Mouse (Mus musculus) neural tube, embryonic 13.5 days (tissue): ENCODE results near the gene Emx1. TPM values are rescaled to one million over a fixed set of nuclear protein-coding genes. Genes with fewer than 3 reads are reported as not detected.
A peak's percentile ranks its signal among the peaks of the same experiment; 100 is the strongest.
"Not testable (repeated sequence)": the region's sequence is repeated elsewhere in the genome, so short reads cannot be mapped to it uniquely, and the experiment has no call there.

Experiments
- ATAC-seq: fragments of 200-750 bp; cut with Nextera tagmentation; 2 replicates; pipeline ENCODE4 v1.8.0; 2017; ENCODE audit warnings: low read depth, mild to moderate bottlenecking, moderate TSS enrichment, moderate library complexity
- H3K27ac ChIP-seq: fragments of 300-500 bp; sonication (generic); replicated peaks from 2 replicates; pipeline ENCODE4 v1.5.1; 2015; ENCODE audit warnings: moderate library complexity, mild to moderate bottlenecking, inconsistent platforms
- H3K27me3 ChIP-seq: fragments of 300-500 bp; sonication (generic); 2 replicates; pipeline ENCODE4 v1.6.1; 2015; ENCODE audit warnings: mild to moderate bottlenecking, inconsistent platforms
- H3K36me3 ChIP-seq: fragments of 300-500 bp; sonication (generic); 2 replicates; pipeline ENCODE4 v1.6.1; 2015; ENCODE audit warnings: mild to moderate bottlenecking, inconsistent platforms
- H3K4me1 ChIP-seq: fragments of 300-500 bp; sonication (generic); replicated peaks from 2 replicates; pipeline ENCODE4 v1.6.1; 2015; ENCODE audit warnings: inconsistent platforms
- H3K4me2 ChIP-seq: fragments of 300-500 bp; sonication (generic); 2 replicates; pipeline ENCODE4 v1.6.1; 2015; ENCODE audit warnings: inconsistent platforms, mild to moderate bottlenecking, moderate library complexity
- H3K4me3 ChIP-seq: fragments of 300-500 bp; sonication (generic); 2 replicates; pipeline ENCODE4 v1.5.1; 2015; ENCODE audit warnings: mild to moderate bottlenecking, inconsistent platforms
- H3K9ac ChIP-seq: fragments of 300-500 bp; sonication (generic); 2 replicates; pipeline ENCODE4 v1.6.1; 2015; ENCODE audit warnings: moderate library complexity, mild to moderate bottlenecking, inconsistent platforms
- H3K9me3 ChIP-seq: fragments of 300-500 bp; sonication (generic); 2 replicates; pipeline ENCODE4 v1.6.1; 2016; ENCODE audit warnings: inconsistent platforms
- WGBS: fragments of 180-500 bp; shearing (Covaris S2); methylation state at CpG from one replicate; pipeline ENCODE4 v1.1.7; 2015; 5-methylcytosine and 5-hydroxymethylcytosine counted together
- polyA plus RNA-seq: library from polyadenylated mRNA; unstranded; fragments of >200 nt; fragmentation: Nextera tagmentation; extraction: Ambion mirVana; gene quantifications from 2 replicates; pipeline ENCODE4 v1.2.1, GENCODE M21; 2015

Gene Emx1
- polyA plus RNA-seq: 0.32 TPM in 1 of 2 replicates, not detected in the other

- Histone ChIP-seq H3K4me3 (peak within 1 kb of the TSS; percentile 34), H3K27me3 (peaks cover 96% of the 10 kb centered on the region), H3K4me1 (peaks cover 43% of the 10 kb centered on the region), H3K9ac (peak within 1 kb of the TSS; percentile 50), H3K27ac (no peak within 1 kb of the TSS), H3K4me2 (peak within 1 kb of the TSS; percentile 56), H3K9me3 (no peaks in the 10 kb centered on the region), H3K36me3 (no peaks in the 10 kb centered on the region)
- under 1% methylated on average over 65 of the region's 81 CpGs for WGBS
- peak; percentile 64 for ATAC-seq
Measured at GRCm38 (mm10) chr6:85187340-85188211, at the start of gene Emx1. Emx1 (plus strand) TSS chr6:85187438.

GRCm38 (mm10) chr6:85139534-85139933, 47.7 kb upstream of the Emx1 start:
- H3K27me3 ChIP-seq: no peaks in the 10 kb centered on the region
- no peak overlapping the region for H3K9ac ChIP-seq
- no peak for ATAC-seq
- H3K9me3 ChIP-seq: no peaks in the 10 kb centered on the region
- peaks cover 6% of the 10 kb centered on the region for H3K4me1 ChIP-seq
- H3K36me3 ChIP-seq: no peaks in the 10 kb centered on the region
- H3K4me2 ChIP-seq: no peak overlapping the region
- H3K27ac ChIP-seq: no peak overlapping the region
- 92% methylated on average over 2 of the region's 2 CpGs for WGBS
- no peak overlapping the region for H3K4me3 ChIP-seq

- not testable (repeated sequence) for ATAC-seq, H3K27ac ChIP-seq, H3K9me3 ChIP-seq, H3K4me2 ChIP-seq, H3K27me3 ChIP-seq, H3K4me1 ChIP-seq, H3K4me3 ChIP-seq, H3K36me3 ChIP-seq, H3K9ac ChIP-seq
- 15% methylated on average over 7 of the region's 7 CpGs for WGBS
Measured at GRCm38 (mm10) chr6:85141013-85141412, 46.2 kb upstream of the Emx1 start.

GRCm38 (mm10) chr6:85144466-85144865, 42.8 kb upstream of the Emx1 start:
- no peak for ATAC-seq
- H3K27me3 ChIP-seq: no peaks in the 10 kb centered on the region; the same call in 1 of the 2 replicates
- H3K27ac ChIP-seq: no peak overlapping the region
- 74% methylated on average over 3 of the region's 3 CpGs for WGBS
- no peak overlapping the region for H3K4me3 ChIP-seq
- no peak overlapping the region for H3K4me2 ChIP-seq
- no peak overlapping the region for H3K9ac ChIP-seq
- no peaks in the 10 kb centered on the region for H3K9me3 ChIP-seq
- H3K36me3 ChIP-seq: no peaks in the 10 kb centered on the region
- H3K4me1 ChIP-seq: no peaks in the 10 kb centered on the region

GRCm38 (mm10) chr6:85147636-85148035, 39.6 kb upstream of the Emx1 start:
- Histone ChIP-seq H3K4me1 (no peaks in the 10 kb centered on the region), H3K27ac (no peak overlapping the region), H3K27me3 (no peaks in the 10 kb centered on the region; the same call in 1 of the 2 replicates), H3K36me3 (no peaks in the 10 kb centered on the region), H3K4me3 (no peak overlapping the region), H3K4me2 (no peak overlapping the region), H3K9me3 (no peaks in the 10 kb centered on the region), H3K9ac (no peak overlapping the region)
- ATAC-seq: no peak
- 60% methylated on average over 3 of the region's 3 CpGs for whole genome bisulfite sequencing

- no peaks in the 10 kb centered on the region for H3K36me3 ChIP-seq
- H3K4me3 ChIP-seq: no peak overlapping the region
- no peak overlapping the region for H3K4me2 ChIP-seq
- no peaks in the 10 kb centered on the region; the same call in 1 of the 2 replicates for H3K27me3 ChIP-seq
- H3K9ac ChIP-seq: no peak overlapping the region
- H3K9me3 ChIP-seq: no peaks in the 10 kb centered on the region
- no peak for ATAC-seq
- WGBS: 76% methylated on average over 3 of the region's 3 CpGs
- H3K27ac ChIP-seq: no peak overlapping the region
- peaks cover 8% of the 10 kb centered on the region for H3K4me1 ChIP-seq
Measured at GRCm38 (mm10) chr6:85150386-85150785, 36.9 kb upstream of the Emx1 start.

GRCm38 (mm10) chr6:85153970-85154540, 33.2 kb upstream of the Emx1 start:
- Histone ChIP-seq H3K4me1 (peaks cover 10% of the 10 kb centered on the region), H3K9me3 (no peaks in the 10 kb centered on the region), H3K4me3 (no peak overlapping the region), H3K36me3 (no peaks in the 10 kb centered on the region), H3K27me3 (no peaks in the 10 kb centered on the region), H3K4me2 (no peak overlapping the region), H3K9ac (no peak overlapping the region), H3K27ac (no peak overlapping the region)
- WGBS: 11% methylated on average over 9 of the region's 9 CpGs
- ATAC-seq: peak; percentile 74

GRCm38 (mm10) chr6:85154861-85155528, 32.2 kb upstream of the Emx1 start:
- Histone ChIP-seq H3K4me3 (peak overlapping the region; percentile 40), H3K9ac (peak overlapping the region; percentile 67), H3K36me3 (no peaks in the 10 kb centered on the region), H3K27ac (no peak overlapping the region), H3K4me2 (peak overlapping the region; percentile 65), H3K4me1 (peaks cover 10% of the 10 kb centered on the region), H3K9me3 (no peaks in the 10 kb centered on the region), H3K27me3 (no peaks in the 10 kb centered on the region)
- peak; percentile 58; the same call in 1 of the 2 replicates for ATAC-seq
- 1% methylated on average over 34 of the region's 34 CpGs for WGBS

- not testable (repeated sequence) for H3K9me3 ChIP-seq, H3K4me1 ChIP-seq, H3K27ac ChIP-seq, H3K4me2 ChIP-seq, H3K27me3 ChIP-seq, H3K9ac ChIP-seq, ATAC-seq, H3K36me3 ChIP-seq, H3K4me3 ChIP-seq
- WGBS: 72% methylated on average over 2 of the region's 2 CpGs
Measured at GRCm38 (mm10) chr6:85156551-85156950, 30.7 kb upstream of the Emx1 start.

- H3K4me3 ChIP-seq, H3K27ac ChIP-seq, H3K27me3 ChIP-seq, H3K36me3 ChIP-seq, H3K9ac ChIP-seq, H3K4me2 ChIP-seq, H3K4me1 ChIP-seq, H3K9me3 ChIP-seq, ATAC-seq: not testable (repeated sequence)
- 74% methylated on average over 4 of the region's 4 CpGs for WGBS
Measured at GRCm38 (mm10) chr6:85158040-85158804, 29.0 kb upstream of the Emx1 start.

GRCm38 (mm10) chr6:85159092-85159760, 28.0 kb upstream of the Emx1 start:
- not testable (repeated sequence) for H3K9me3 ChIP-seq, H3K9ac ChIP-seq, H3K36me3 ChIP-seq, H3K4me2 ChIP-seq, H3K4me3 ChIP-seq, H3K27ac ChIP-seq, H3K27me3 ChIP-seq, H3K4me1 ChIP-seq
- peak; percentile 45 for ATAC-seq
- 21% methylated on average over 6 of the region's 6 CpGs for WGBS
